Mouse (Mus musculus): Measurements from ENCODE around the gene Lrrc40. TPM values are rescaled to one million over a fixed set of nuclear protein-coding genes. Genes with fewer than 3 reads are reported as not detected.

The Lrrc40 gene
- 1.1 and 1.3 TPM in 2 replicates for polyA plus RNA-seq (2012)

- TF ChIP-seq GATA1 (IDR thresholded peaks at IDR 0.05; ENCODE audit: low read length), result no peak
- no peak for TF ChIP-seq TAL1 (IDR thresholded peaks at IDR 0.05; ENCODE audit: low read length)
- Histone ChIP-seq H3K4me3 (replicated peaks) (peak within 1 kb of the TSS; percentile 90), H3K27me3 (ENCODE audit: control insufficient read depth) (no peaks in the 10 kb centered on the region), H3K9me3 (ENCODE audit: control insufficient read depth, low read length) (no peaks in the 10 kb centered on the region), H3K36me3 (ENCODE audit: control insufficient read depth) (peaks cover 15% of the 10 kb centered on the region), H3K4me1 (ENCODE audit: control insufficient read depth) (peaks cover 47% of the 10 kb centered on the region)
Observed at GRCm38 (mm10) chr3:158036329-158036988, at the start of gene Lrrc40, which contains the start of gene Srsf11. Lrrc40 (plus strand) TSS chr3:158036662. Srsf11 (minus strand) TSS chr3:158036639.

GRCm38 (mm10) chr3:157993322-157993721 lies 43.1 kb upstream of the Lrrc40 start:
- H3K4me1 ChIP-seq (ENCODE audit: control insufficient read depth), result no peaks in the 10 kb centered on the region
- TF ChIP-seq GATA1 (IDR thresholded peaks at IDR 0.05; ENCODE audit: low read length) (no peak), TAL1 (IDR thresholded peaks at IDR 0.05; ENCODE audit: low read length) (no peak)
- no peaks in the 10 kb centered on the region for H3K9me3 ChIP-seq (ENCODE audit: control insufficient read depth, low read length)
- H3K27me3 ChIP-seq (ENCODE audit: control insufficient read depth), result no peaks in the 10 kb centered on the region
- no peak overlapping the region for H3K4me3 ChIP-seq (replicated peaks)
- peaks cover 71% of the 10 kb centered on the region for H3K36me3 ChIP-seq (ENCODE audit: control insufficient read depth)

GRCm38 (mm10) chr3:157995726-157996125 lies 40.7 kb upstream of the Lrrc40 start:
- TF ChIP-seq GATA1 (IDR thresholded peaks at IDR 0.05; ENCODE audit: low read length) (no peak), TAL1 (IDR thresholded peaks at IDR 0.05; ENCODE audit: low read length) (no peak)
- Histone ChIP-seq H3K36me3 (ENCODE audit: control insufficient read depth) (peaks cover 65% of the 10 kb centered on the region), H3K4me1 (ENCODE audit: control insufficient read depth) (no peaks in the 10 kb centered on the region)

GRCm38 (mm10) chr3:157998742-157999369 lies 37.6 kb upstream of the Lrrc40 start:
- Histone ChIP-seq H3K4me3 (replicated peaks) (no peak overlapping the region), H3K9me3 (ENCODE audit: control insufficient read depth, low read length) (no peaks in the 10 kb centered on the region), H3K4me1 (ENCODE audit: control insufficient read depth) (no peaks in the 10 kb centered on the region), H3K36me3 (ENCODE audit: control insufficient read depth) (peaks cover 75% of the 10 kb centered on the region), H3K27me3 (ENCODE audit: control insufficient read depth) (no peaks in the 10 kb centered on the region)
- TF ChIP-seq TAL1 (IDR thresholded peaks at IDR 0.05; ENCODE audit: low read length), result no peak
- TF ChIP-seq GATA1 (IDR thresholded peaks at IDR 0.05; ENCODE audit: low read length), result no peak

More at GRCm38 (mm10) chr3:157995726-157996125, 40.7 kb upstream of the Lrrc40 start:
- no peaks in the 10 kb centered on the region for H3K27me3 ChIP-seq (ENCODE audit: control insufficient read depth)
- H3K4me3 ChIP-seq (replicated peaks), result no peak overlapping the region
- no peaks in the 10 kb centered on the region for H3K9me3 ChIP-seq (ENCODE audit: control insufficient read depth, low read length)

GRCm38 (mm10) chr3:158008647-158009046 lies 27.8 kb upstream of the Lrrc40 start:
- H3K4me1 ChIP-seq (ENCODE audit: control insufficient read depth), result no peaks in the 10 kb centered on the region
- no peaks in the 10 kb centered on the region for H3K27me3 ChIP-seq (ENCODE audit: control insufficient read depth)
- TF ChIP-seq TAL1 (IDR thresholded peaks at IDR 0.05; ENCODE audit: low read length), result no peak
- TF ChIP-seq GATA1 (IDR thresholded peaks at IDR 0.05; ENCODE audit: low read length), result no peak
- no peaks in the 10 kb centered on the region for H3K9me3 ChIP-seq (ENCODE audit: control insufficient read depth, low read length)
- no peak overlapping the region for H3K4me3 ChIP-seq (replicated peaks)
- peaks cover 90% of the 10 kb centered on the region for H3K36me3 ChIP-seq (ENCODE audit: control insufficient read depth)

- H3K4me1 ChIP-seq (ENCODE audit: control insufficient read depth), result no peaks in the 10 kb centered on the region
- H3K27me3 ChIP-seq (ENCODE audit: control insufficient read depth), result no peaks in the 10 kb centered on the region
- H3K36me3 ChIP-seq (ENCODE audit: control insufficient read depth), result peaks cover 93% of the 10 kb centered on the region
- no peaks in the 10 kb centered on the region for H3K9me3 ChIP-seq (ENCODE audit: control insufficient read depth, low read length)
- no peak overlapping the region for H3K4me3 ChIP-seq (replicated peaks)
- TF ChIP-seq GATA1 (IDR thresholded peaks at IDR 0.05; ENCODE audit: low read length) (no peak), TAL1 (IDR thresholded peaks at IDR 0.05; ENCODE audit: low read length) (no peak)
Observed at GRCm38 (mm10) chr3:158009762-158010320, 26.6 kb upstream of the Lrrc40 start.

- peaks cover 49% of the 10 kb centered on the region for H3K4me1 ChIP-seq (ENCODE audit: control insufficient read depth)
- H3K36me3 ChIP-seq (ENCODE audit: control insufficient read depth), result peaks cover 40% of the 10 kb centered on the region
Observed at GRCm38 (mm10) chr3:158031371-158031925, 5.0 kb upstream of the Lrrc40 start.

GRCm38 (mm10) chr3:158032106-158032505 lies 4.4 kb upstream of the Lrrc40 start:
- Histone ChIP-seq H3K36me3 (ENCODE audit: control insufficient read depth) (peaks cover 33% of the 10 kb centered on the region), H3K9me3 (ENCODE audit: control insufficient read depth, low read length) (no peaks in the 10 kb centered on the region), H3K4me3 (replicated peaks) (peak overlapping the region; percentile 94), H3K4me1 (ENCODE audit: control insufficient read depth) (peaks cover 47% of the 10 kb centered on the region), H3K27me3 (ENCODE audit: control insufficient read depth) (no peaks in the 10 kb centered on the region)
- TF ChIP-seq GATA1 (IDR thresholded peaks at IDR 0.05; ENCODE audit: low read length) (no peak), TAL1 (IDR thresholded peaks at IDR 0.05; ENCODE audit: low read length) (no peak)

More at GRCm38 (mm10) chr3:158031371-158031925, 5.0 kb upstream of the Lrrc40 start:
- H3K27me3 ChIP-seq (ENCODE audit: control insufficient read depth), result no peaks in the 10 kb centered on the region
- H3K9me3 ChIP-seq (ENCODE audit: control insufficient read depth, low read length), result no peaks in the 10 kb centered on the region
- TF ChIP-seq TAL1 (IDR thresholded peaks at IDR 0.05; ENCODE audit: low read length) (no peak), GATA1 (IDR thresholded peaks at IDR 0.05; ENCODE audit: low read length) (no peak)
- H3K4me3 ChIP-seq (replicated peaks), result peak overlapping the region; percentile 94

- Histone ChIP-seq H3K36me3 (ENCODE audit: control insufficient read depth) (peaks cover 15% of the 10 kb centered on the region), H3K9me3 (ENCODE audit: control insufficient read depth, low read length) (no peaks in the 10 kb centered on the region), H3K4me3 (replicated peaks) (peak overlapping the region; percentile 90), H3K4me1 (ENCODE audit: control insufficient read depth) (peaks cover 47% of the 10 kb centered on the region), H3K27me3 (ENCODE audit: control insufficient read depth) (no peaks in the 10 kb centered on the region)
- no peak for TF ChIP-seq GATA1 (IDR thresholded peaks at IDR 0.05; ENCODE audit: low read length)
Observed at GRCm38 (mm10) chr3:158035866-158036265, 596 bp upstream of the Lrrc40 start.

All from erythroblast, embryonic 14.5 days (primary cell).